Mouse (Mus musculus): ENCODE data around the gene Tmem120a. TPM values are rescaled to one million over a fixed set of nuclear protein-coding genes. Genes with fewer than 3 reads are reported as not detected.

Tmem120a gene
- total RNA-seq, 2 experiments from 2014 or later = 15.9 to 17.4 TPM

GRCm38 (mm10) chr5:135735741-135736140, 8.5 kb downstream of the Tmem120a start:
- intact Hi-C loops (cut with DNase I) = no loop called here
- DNase-seq (ENCODE audit: low spot score in 2 of 2) = no peak

GRCm38 (mm10) chr5:135734057-135734680, 10.1 kb downstream of the Tmem120a start:
- DNase-seq (ENCODE audit: low spot score in 2 of 2) = no peak
- intact Hi-C loops (cut with DNase I) = no loop called here

GRCm38 (mm10) chr5:135733071-135733470, 11.2 kb downstream of the Tmem120a start:
- intact Hi-C loops (cut with DNase I) = no loop called here
- no peak for DNase-seq (ENCODE audit: low spot score in 2 of 2)

- no peak for DNase-seq (ENCODE audit: low spot score in 2 of 2)
- intact Hi-C loops (cut with DNase I) = no loop called here
Observed at GRCm38 (mm10) chr5:135731322-135731721, 12.9 kb downstream of the Tmem120a start.

- intact Hi-C loops (cut with DNase I) = no loop called here
- no peak for DNase-seq (ENCODE audit: low spot score in 2 of 2)
Observed at GRCm38 (mm10) chr5:135730916-135731315, 13.3 kb downstream of the Tmem120a start.

- intact Hi-C loops (cut with DNase I) = no loop called here
- DNase-seq (ENCODE audit: low spot score in 2 of 2) = no peak
Observed at GRCm38 (mm10) chr5:135730278-135730677, 14.0 kb downstream of the Tmem120a start.

- no peak for DNase-seq (ENCODE audit: low spot score in 2 of 2)
- intact Hi-C loops (cut with DNase I) = no loop called here
Observed at GRCm38 (mm10) chr5:135729351-135729750, 14.9 kb downstream of the Tmem120a start.

- intact Hi-C loops (cut with DNase I) = no loop called here
- no peak for DNase-seq (ENCODE audit: low spot score in 2 of 2)
Observed at GRCm38 (mm10) chr5:135728361-135728760, 15.9 kb downstream of the Tmem120a start.

- DNase-seq (ENCODE audit: low spot score in 2 of 2) = no peak
- intact Hi-C loops (cut with DNase I) = no loop called here
Observed at GRCm38 (mm10) chr5:135727871-135728270, 16.4 kb downstream of the Tmem120a start.

GRCm38 (mm10) chr5:135726641-135727346, 17.5 kb downstream of the Tmem120a start:
- no peak for DNase-seq (ENCODE audit: low spot score in 2 of 2)
- intact Hi-C loops (cut with DNase I) = no loop called here

GRCm38 (mm10) chr5:135725991-135726390, 18.3 kb downstream of the Tmem120a start:
- no peak for DNase-seq (ENCODE audit: low spot score in 2 of 2)
- intact Hi-C loops (cut with DNase I) = no loop called here

GRCm38 (mm10) chr5:135725391-135725841, 18.8 kb downstream of the Tmem120a start:
- intact Hi-C loops (cut with DNase I) = no loop called here
- peak; percentile 47 to 76 for DNase-seq (ENCODE audit: low spot score in 2 of 2)

GRCm38 (mm10) chr5:135724536-135725322, 19.5 kb downstream of the Tmem120a start:
- no peak for DNase-seq (ENCODE audit: low spot score in 2 of 2)
- intact Hi-C loops (cut with DNase I) = no loop called here

GRCm38 (mm10) chr5:135723165-135723751, 21.0 kb downstream of the Tmem120a start:
- intact Hi-C loops (cut with DNase I) = no loop called here
- DNase-seq (ENCODE audit: low spot score in 2 of 2) = no peak

- DNase-seq (ENCODE audit: low spot score in 2 of 2) = peak; percentile 56 to 75
- intact Hi-C loops (cut with DNase I) = no loop called here
Observed at GRCm38 (mm10) chr5:135722121-135722520, 22.1 kb downstream of the Tmem120a start.

- intact Hi-C loops (cut with DNase I) = no loop called here
- DNase-seq (ENCODE audit: low spot score in 2 of 2) = no peak
Observed at GRCm38 (mm10) chr5:135721076-135721475, 23.2 kb downstream of the Tmem120a start.

GRCm38 (mm10) chr5:135720121-135720520, 24.1 kb downstream of the Tmem120a start:
- intact Hi-C loops (cut with DNase I) = no loop called here
- no peak for DNase-seq (ENCODE audit: low spot score in 2 of 2)

GRCm38 (mm10) chr5:135719586-135720120, 24.6 kb downstream of the Tmem120a start:
- intact Hi-C loops (cut with DNase I) = no loop called here
- no peak for DNase-seq (ENCODE audit: low spot score in 2 of 2)

GRCm38 (mm10) chr5:135715624-135716023, 28.6 kb downstream of the Tmem120a start:
- no peak for DNase-seq (ENCODE audit: low spot score in 2 of 2)
- intact Hi-C loops (cut with DNase I) = no loop called here

All from left cerebral cortex, postnatal 14 days (tissue).